Mouse (Mus musculus): Measurements from ENCODE around the gene Snrpa1. TPM values are rescaled to one million over a fixed set of nuclear protein-coding genes. Genes with fewer than 3 reads are reported as not detected.

Gene Snrpa1
- 26.0 and 168 TPM in 2 replicates for polyA plus RNA-seq (2012; ENCODE audit: insufficient read depth, low replicate concordance)

GRCm38 (mm10) chr7:66058703-66059102 lies at the start of gene Snrpa1:
Snrpa1 (plus strand) TSS chr7:66059003.
- peaks cover 3% of the 10 kb centered on the region for H3K27me3 ChIP-seq (replicated peaks)
- peaks cover 35% of the 10 kb centered on the region for H3K4me1 ChIP-seq
- H3K9me3 ChIP-seq: peaks cover 9% of the 10 kb centered on the region
- peak within 1 kb of the TSS; percentile 99 for H3K4me3 ChIP-seq (replicated peaks)
- no peak for TF ChIP-seq FLI1 (IDR thresholded peaks at IDR 0.05; ENCODE audit: low read length)
- no peak for TF ChIP-seq GATA1 (IDR thresholded peaks at IDR 0.05; ENCODE audit: borderline replicate concordance, low read length)
- H3K36me3 ChIP-seq (replicated peaks; ENCODE audit: low read length): peaks cover 17% of the 10 kb centered on the region

- TF ChIP-seq FLI1 (IDR thresholded peaks at IDR 0.05; ENCODE audit: low read length): no peak
- TF ChIP-seq GATA1 (IDR thresholded peaks at IDR 0.05; ENCODE audit: borderline replicate concordance, low read length): no peak
- no peaks in the 10 kb centered on the region for H3K36me3 ChIP-seq (replicated peaks; ENCODE audit: low read length)
- peaks cover 4% of the 10 kb centered on the region for H3K27me3 ChIP-seq (replicated peaks)
- H3K4me3 ChIP-seq (replicated peaks): no peak overlapping the region
- H3K9me3 ChIP-seq: no peaks in the 10 kb centered on the region
- H3K4me1 ChIP-seq: no peaks in the 10 kb centered on the region
These were observed 48.3 kb upstream of the Snrpa1 start for GRCm38 (mm10) chr7:66010518-66010917.

- no peak overlapping the region for H3K4me3 ChIP-seq (replicated peaks)
- peaks cover 18% of the 10 kb centered on the region for H3K27me3 ChIP-seq (replicated peaks)
- no peaks in the 10 kb centered on the region for H3K4me1 ChIP-seq
- no peak for TF ChIP-seq GATA1 (IDR thresholded peaks at IDR 0.05; ENCODE audit: borderline replicate concordance, low read length)
- TF ChIP-seq FLI1 (IDR thresholded peaks at IDR 0.05; ENCODE audit: low read length): no peak
- peaks cover 9% of the 10 kb centered on the region for H3K9me3 ChIP-seq
- no peaks in the 10 kb centered on the region for H3K36me3 ChIP-seq (replicated peaks; ENCODE audit: low read length)
These were observed 31.1 kb upstream of the Snrpa1 start for GRCm38 (mm10) chr7:66027747-66028146.

- H3K4me1 ChIP-seq: no peaks in the 10 kb centered on the region
- H3K9me3 ChIP-seq: peaks cover 9% of the 10 kb centered on the region
- H3K4me3 ChIP-seq (replicated peaks): peak overlapping the region; percentile 0
- peaks cover 26% of the 10 kb centered on the region for H3K27me3 ChIP-seq (replicated peaks)
- no peaks in the 10 kb centered on the region for H3K36me3 ChIP-seq (replicated peaks; ENCODE audit: low read length)
- TF ChIP-seq GATA1 (IDR thresholded peaks at IDR 0.05; ENCODE audit: borderline replicate concordance, low read length) (no peak), FLI1 (IDR thresholded peaks at IDR 0.05; ENCODE audit: low read length) (no peak)
These were observed 29.9 kb upstream of the Snrpa1 start for GRCm38 (mm10) chr7:66028766-66029512.

GRCm38 (mm10) chr7:66036809-66037208 lies 22.0 kb upstream of the Snrpa1 start:
- Histone ChIP-seq H3K4me3 (replicated peaks) (no peak overlapping the region), H3K36me3 (replicated peaks; ENCODE audit: low read length) (no peaks in the 10 kb centered on the region), H3K4me1 (no peaks in the 10 kb centered on the region), H3K27me3 (replicated peaks) (peaks cover 64% of the 10 kb centered on the region), H3K9me3 (no peaks in the 10 kb centered on the region)
- TF ChIP-seq GATA1 (IDR thresholded peaks at IDR 0.05; ENCODE audit: borderline replicate concordance, low read length) (no peak), FLI1 (IDR thresholded peaks at IDR 0.05; ENCODE audit: low read length) (no peak)

GRCm38 (mm10) chr7:66038261-66038660 lies 20.5 kb upstream of the Snrpa1 start:
- no peak overlapping the region for H3K4me3 ChIP-seq (replicated peaks)
- H3K27me3 ChIP-seq (replicated peaks): peaks cover 69% of the 10 kb centered on the region
- no peaks in the 10 kb centered on the region for H3K4me1 ChIP-seq
- H3K36me3 ChIP-seq (replicated peaks; ENCODE audit: low read length): no peaks in the 10 kb centered on the region
- no peaks in the 10 kb centered on the region for H3K9me3 ChIP-seq
- TF ChIP-seq FLI1 (IDR thresholded peaks at IDR 0.05; ENCODE audit: low read length) (no peak), GATA1 (IDR thresholded peaks at IDR 0.05; ENCODE audit: borderline replicate concordance, low read length) (no peak)

GRCm38 (mm10) chr7:66038730-66039129 lies 20.1 kb upstream of the Snrpa1 start:
- Histone ChIP-seq H3K4me3 (replicated peaks) (no peak overlapping the region), H3K9me3 (no peaks in the 10 kb centered on the region), H3K36me3 (replicated peaks; ENCODE audit: low read length) (no peaks in the 10 kb centered on the region), H3K4me1 (no peaks in the 10 kb centered on the region; the same call in 1 of the 2 replicates), H3K27me3 (replicated peaks) (peaks cover 67% of the 10 kb centered on the region)
- TF ChIP-seq FLI1 (IDR thresholded peaks at IDR 0.05; ENCODE audit: low read length): no peak
- no peak for TF ChIP-seq GATA1 (IDR thresholded peaks at IDR 0.05; ENCODE audit: borderline replicate concordance, low read length)

- no peak for TF ChIP-seq FLI1 (IDR thresholded peaks at IDR 0.05; ENCODE audit: low read length)
- TF ChIP-seq GATA1 (IDR thresholded peaks at IDR 0.05; ENCODE audit: borderline replicate concordance, low read length): no peak
- Histone ChIP-seq H3K4me1 (peaks cover 4% of the 10 kb centered on the region; the same call in 1 of the 2 replicates), H3K9me3 (no peaks in the 10 kb centered on the region), H3K36me3 (replicated peaks; ENCODE audit: low read length) (no peaks in the 10 kb centered on the region), H3K27me3 (replicated peaks) (peaks cover 66% of the 10 kb centered on the region), H3K4me3 (replicated peaks) (no peak overlapping the region)
These were observed 18.6 kb upstream of the Snrpa1 start for GRCm38 (mm10) chr7:66040026-66040814.

GRCm38 (mm10) chr7:66043552-66044459 lies 15.0 kb upstream of the Snrpa1 start, which contains the start of gene Gm45213:
Gm45213 (plus strand) TSS chr7:66043602.
- H3K36me3 ChIP-seq (replicated peaks; ENCODE audit: low read length): no peaks in the 10 kb centered on the region
- peaks cover 12% of the 10 kb centered on the region; the same call in 1 of the 2 replicates for H3K4me1 ChIP-seq
- no peaks in the 10 kb centered on the region for H3K9me3 ChIP-seq
- H3K4me3 ChIP-seq (replicated peaks): peak within 1 kb of the TSS; percentile 30
- TF ChIP-seq GATA1 (IDR thresholded peaks at IDR 0.05; ENCODE audit: borderline replicate concordance, low read length) (no peak), FLI1 (IDR thresholded peaks at IDR 0.05; ENCODE audit: low read length) (no peak)
- peaks cover 70% of the 10 kb centered on the region for H3K27me3 ChIP-seq (replicated peaks)
